Mouse (Mus musculus) hindbrain, postnatal 0 days (tissue): ENCODE measurements around the gene Haus7. TPM values are rescaled to one million over a fixed set of nuclear protein-coding genes. Genes with fewer than 3 reads are reported as not detected.

Experiments
- ATAC-seq: fragments of 200-750 bp; cut with Nextera tagmentation; 2 replicates; pipeline ENCODE4 v1.8.0; 2017; ENCODE audit warnings: mild to moderate bottlenecking, moderate TSS enrichment, moderate library complexity
- DNase-seq: peaks from one replicate; pipeline ENCODE4 v3.0.0-alpha.2; 2015; ENCODE audit warnings: low spot score
- H3K27ac ChIP-seq: fragments of 300-500 bp; sonication (generic); 2 replicates; pipeline ENCODE4 v1.5.1; 2014; ENCODE audit warnings: mild to moderate bottlenecking
- H3K27me3 ChIP-seq: fragments of 300-500 bp; sonication (generic); 2 replicates; pipeline ENCODE4 v1.6.1; 2014; ENCODE audit warnings: low read length, mixed read lengths; ENCODE audit not compliant: insufficient read depth
- H3K36me3 ChIP-seq: fragments of 300-500 bp; sonication (generic); 2 replicates; pipeline ENCODE4 v1.6.1; 2014; ENCODE audit warnings: low read length, mixed read lengths; ENCODE audit not compliant: insufficient read depth
- H3K4me1 ChIP-seq: fragments of 300-500 bp; sonication (generic); 2 replicates; pipeline ENCODE4 v1.6.1; 2014; ENCODE audit warnings: antibody characterized with exemption, low read length, mixed read lengths; ENCODE audit not compliant: insufficient read depth
- H3K4me2 ChIP-seq: fragments of 300-500 bp; sonication (generic); 2 replicates; pipeline ENCODE4 v1.6.1; 2014; ENCODE audit warnings: low read depth, mild to moderate bottlenecking, low read length, moderate library complexity, mixed read lengths
- H3K4me3 ChIP-seq: fragments of 300-500 bp; sonication (generic); 2 replicates; pipeline ENCODE4 v1.5.1; 2014; ENCODE audit warnings: low read length
- H3K9ac ChIP-seq: fragments of 300-500 bp; sonication (generic); replicated peaks from 2 replicates; pipeline ENCODE4 v1.6.1; 2014; ENCODE audit warnings: mild to moderate bottlenecking, low read length, moderate library complexity, mixed read lengths
- H3K9me3 ChIP-seq: fragments of 300-500 bp; sonication (generic); 2 replicates; pipeline ENCODE4 v1.6.1; 2016; ENCODE audit warnings: low read length, mixed read lengths
- CTCF ChIP-seq: IDR thresholded peaks from 2 replicates; pipeline ENCODE4 v1.5.1; 2016; ENCODE audit warnings: antibody characterized with exemption, control low read depth, low read depth
- WGBS: fragments of 180-500 bp; shearing (Covaris S2); extraction: QIAGEN DNeasy Blood & Tissue Kit; methylation state at CpG from one replicate; pipeline ENCODE4 v1.1.7; 2014; 5-methylcytosine and 5-hydroxymethylcytosine counted together
- polyA plus RNA-seq: library from polyadenylated mRNA; unstranded; fragments of >200 nt; fragmentation: Nextera tagmentation; extraction: Ambion mirVana; gene quantifications from 2 replicates; pipeline ENCODE4 v1.2.1, GENCODE M21; 2015
- total RNA-seq: library from RNA; depleted of rRNA; stranded (reverse); fragments of >200 nt; gene quantifications from 2 replicates; pipeline ENCODE4 v1.2.3, GENCODE M21; 2014

The Haus7 gene
- total and polyA plus RNA-seq, 2 experiments from 2014 or later, result 33.5 to 62.8 TPM

- H3K4me1 ChIP-seq, result no peaks in the 10 kb centered on the region
- no peaks in the 10 kb centered on the region for H3K36me3 ChIP-seq
- no peak for TF ChIP-seq CTCF
- no peak overlapping the region for H3K4me3 ChIP-seq
- no peak overlapping the region for H3K4me2 ChIP-seq
- no peaks in the 10 kb centered on the region for H3K27me3 ChIP-seq
- no peaks in the 10 kb centered on the region for H3K9me3 ChIP-seq
- WGBS, result 61% methylated on average over 5 of the region's 5 CpGs
- H3K9ac ChIP-seq, result no peak overlapping the region
- DNase-seq, result peak; percentile 32
- peak; percentile 49; the same call in 1 of the 2 replicates for ATAC-seq
- H3K27ac ChIP-seq, result no peak overlapping the region
Observed at GRCm38 (mm10) chrX:73486920-73487319, 28.1 kb upstream of the Haus7 start.

- peak overlapping the region; percentile 1; the same call in 1 of the 2 replicates for H3K4me2 ChIP-seq
- H3K9ac ChIP-seq, result no peak overlapping the region
- no peak for ATAC-seq
- H3K36me3 ChIP-seq, result no peaks in the 10 kb centered on the region
- WGBS, result 88% methylated on average over 4 of the region's 4 CpGs
- H3K4me1 ChIP-seq, result no peaks in the 10 kb centered on the region
- H3K27ac ChIP-seq, result no peak overlapping the region
- DNase-seq, result no peak
- no peak overlapping the region for H3K4me3 ChIP-seq
- no peaks in the 10 kb centered on the region for H3K9me3 ChIP-seq
- no peak for TF ChIP-seq CTCF
- H3K27me3 ChIP-seq, result no peaks in the 10 kb centered on the region
Observed at GRCm38 (mm10) chrX:73484870-73485269, 26.0 kb upstream of the Haus7 start.

GRCm38 (mm10) chrX:73484076-73484475, 25.2 kb upstream of the Haus7 start:
- no peak overlapping the region for H3K4me3 ChIP-seq
- no peaks in the 10 kb centered on the region for H3K36me3 ChIP-seq
- H3K27me3 ChIP-seq, result no peaks in the 10 kb centered on the region
- no peak overlapping the region for H3K27ac ChIP-seq
- TF ChIP-seq CTCF, result no peak
- no peak overlapping the region for H3K9ac ChIP-seq
- no peak for ATAC-seq
- H3K4me1 ChIP-seq, result no peaks in the 10 kb centered on the region
- DNase-seq, result peak; percentile 14
- H3K4me2 ChIP-seq, result peak overlapping the region; percentile 11; the same call in 1 of the 2 replicates
- 44% methylated on average over 1 of the region's 1 CpGs for WGBS
- H3K9me3 ChIP-seq, result no peaks in the 10 kb centered on the region

GRCm38 (mm10) chrX:73483484-73483810, 24.6 kb upstream of the Haus7 start, which contains the start of gene Bgn:
Gene Bgn (plus strand): TSS chrX:73483602.
- Histone ChIP-seq H3K27ac (no peak within 1 kb of the TSS), H3K4me3 (no peak within 1 kb of the TSS), H3K27me3 (no peaks in the 10 kb centered on the region), H3K4me1 (no peaks in the 10 kb centered on the region), H3K9me3 (no peaks in the 10 kb centered on the region), H3K4me2 (peak within 1 kb of the TSS; percentile 11; the same call in 1 of the 2 replicates), H3K9ac (no peak within 1 kb of the TSS), H3K36me3 (no peaks in the 10 kb centered on the region)
- DNase-seq, result no peak
- 43% methylated on average over 8 of the region's 14 CpGs for WGBS
- no peak for ATAC-seq
- no peak for TF ChIP-seq CTCF

GRCm38 (mm10) chrX:73482643-73483483, 24.0 kb upstream of the Haus7 start:
- Histone ChIP-seq H3K4me3 (no peak overlapping the region), H3K27me3 (no peaks in the 10 kb centered on the region), H3K9me3 (no peaks in the 10 kb centered on the region), H3K4me2 (peak overlapping the region; percentile 11; the same call in 1 of the 2 replicates), H3K9ac (no peak overlapping the region), H3K4me1 (no peaks in the 10 kb centered on the region), H3K36me3 (no peaks in the 10 kb centered on the region), H3K27ac (no peak overlapping the region)
- WGBS, result 41% methylated on average over 4 of the region's 4 CpGs
- TF ChIP-seq CTCF, result no peak
- no peak for ATAC-seq
- DNase-seq, result no peak

GRCm38 (mm10) chrX:73480334-73480733, 21.5 kb upstream of the Haus7 start:
- H3K27ac ChIP-seq, result no peak overlapping the region
- TF ChIP-seq CTCF, result no peak
- no peak overlapping the region for H3K9ac ChIP-seq
- H3K27me3 ChIP-seq, result no peaks in the 10 kb centered on the region
- H3K36me3 ChIP-seq, result no peaks in the 10 kb centered on the region
- H3K4me2 ChIP-seq, result no peak overlapping the region
- no peaks in the 10 kb centered on the region for H3K4me1 ChIP-seq
- ATAC-seq (no peak), DNase-seq (no peak)
- 62% methylated on average over 2 of the region's 2 CpGs for WGBS
- no peak overlapping the region for H3K4me3 ChIP-seq
- no peaks in the 10 kb centered on the region for H3K9me3 ChIP-seq

- Histone ChIP-seq H3K4me3 (no peak overlapping the region), H3K9me3 (no peaks in the 10 kb centered on the region), H3K4me1 (no peaks in the 10 kb centered on the region), H3K36me3 (no peaks in the 10 kb centered on the region), H3K27ac (no peak overlapping the region), H3K4me2 (no peak overlapping the region), H3K27me3 (no peaks in the 10 kb centered on the region), H3K9ac (no peak overlapping the region)
- no peak for DNase-seq
- no peak for TF ChIP-seq CTCF
- no peak for ATAC-seq
Observed at GRCm38 (mm10) chrX:73479656-73480055, 20.8 kb upstream of the Haus7 start.
